Mouse (Mus musculus): ENCODE results near the gene Pi16. TPM values are rescaled to one million over a fixed set of nuclear protein-coding genes. Genes with fewer than 3 reads are reported as not detected.
A peak's percentile ranks its signal among the peaks of the same experiment; 100 is the strongest.

Pi16 gene
- polyA plus RNA-seq, 1 experiment from 2014 or later = 2.2 TPM

- peak; percentile 63; the same call in 1 of the 2 replicates for ATAC-seq
- TF ChIP-seq EP300 (IDR thresholded peaks at IDR 0.05; ENCODE audit: low read depth) (peak; percentile 17; the same call in 1 of the 2 replicates), CTCF (IDR thresholded peaks at IDR 0.05; ENCODE audit: low read depth) (no peak)
- H3K27me3 ChIP-seq (ENCODE audit: insufficient read depth, low read length) = 0 out of 2 replicates have a peak, but pooled peaks cover 6% of the 10 kb centered on the region
- peaks cover 36% of the 10 kb centered on the region for H3K36me3 ChIP-seq (replicated peaks; ENCODE audit: insufficient read depth, low read length)
- DNase-seq = no peak
- WGBS (ENCODE audit: insufficient replicate concordance) = 54% methylated on average over 5 of the region's 5 CpGs
- no peak overlapping the region for H3K4me3 ChIP-seq (ENCODE audit: low read depth, low read length)
- H3K9ac ChIP-seq (replicated peaks) = no peak overlapping the region
- H3K4me1 ChIP-seq (ENCODE audit: insufficient read depth) = no peaks in the 10 kb centered on the region
- H3K27ac ChIP-seq (ENCODE audit: low read depth) = no peak overlapping the region
- H3K4me2 ChIP-seq (ENCODE audit: low read depth, low read length) = no peak overlapping the region
- no peaks in the 10 kb centered on the region for H3K9me3 ChIP-seq (ENCODE audit: low read length)
These were observed 13.4 kb downstream of the Pi16 start for GRCm38 (mm10) chr17:29330671-29331410.

GRCm38 (mm10) chr17:29332186-29332685 is 14.8 kb downstream of the Pi16 start:
- Histone ChIP-seq H3K36me3 (replicated peaks; ENCODE audit: insufficient read depth, low read length) (peaks cover 45% of the 10 kb centered on the region), H3K4me1 (ENCODE audit: insufficient read depth) (no peaks in the 10 kb centered on the region), H3K9me3 (ENCODE audit: low read length) (no peaks in the 10 kb centered on the region), H3K9ac (replicated peaks) (no peak overlapping the region), H3K27me3 (ENCODE audit: insufficient read depth, low read length) (no peaks in the 10 kb centered on the region), H3K27ac (ENCODE audit: low read depth) (no peak overlapping the region), H3K4me2 (ENCODE audit: low read depth, low read length) (no peak overlapping the region), H3K4me3 (ENCODE audit: low read depth, low read length) (no peak overlapping the region)
- DNase-seq (no peak), ATAC-seq (no peak)
- no peak for TF ChIP-seq CTCF (IDR thresholded peaks at IDR 0.05; ENCODE audit: low read depth)
- TF ChIP-seq EP300 (IDR thresholded peaks at IDR 0.05; ENCODE audit: low read depth) = no peak
- 69% methylated on average over 4 of the region's 4 CpGs for WGBS (ENCODE audit: insufficient replicate concordance)

- ATAC-seq = no peak
- no peak overlapping the region for H3K9ac ChIP-seq (replicated peaks)
- no peaks in the 10 kb centered on the region for H3K9me3 ChIP-seq (ENCODE audit: low read length)
- peaks cover 75% of the 10 kb centered on the region for H3K36me3 ChIP-seq (replicated peaks; ENCODE audit: insufficient read depth, low read length)
- 84% methylated on average over 19 of the region's 19 CpGs for WGBS (ENCODE audit: insufficient replicate concordance)
- TF ChIP-seq EP300 (IDR thresholded peaks at IDR 0.05; ENCODE audit: low read depth) (no peak), CTCF (IDR thresholded peaks at IDR 0.05; ENCODE audit: low read depth) (no peak)
- no peak overlapping the region for H3K4me2 ChIP-seq (ENCODE audit: low read depth, low read length)
- no peaks in the 10 kb centered on the region for H3K27me3 ChIP-seq (ENCODE audit: insufficient read depth, low read length)
- H3K27ac ChIP-seq (ENCODE audit: low read depth) = no peak overlapping the region
- no peak overlapping the region for H3K4me3 ChIP-seq (ENCODE audit: low read depth, low read length)
- DNase-seq = no peak
- no peaks in the 10 kb centered on the region for H3K4me1 ChIP-seq (ENCODE audit: insufficient read depth)
These were observed 18.9 kb downstream of the Pi16 start for GRCm38 (mm10) chr17:29336266-29336990.

- H3K4me2 ChIP-seq (ENCODE audit: low read depth, low read length) = no peak overlapping the region
- no peak overlapping the region for H3K9ac ChIP-seq (replicated peaks)
- H3K9me3 ChIP-seq (ENCODE audit: low read length) = no peaks in the 10 kb centered on the region
- H3K36me3 ChIP-seq (replicated peaks; ENCODE audit: insufficient read depth, low read length) = peaks cover 63% of the 10 kb centered on the region
- no peak overlapping the region for H3K27ac ChIP-seq (ENCODE audit: low read depth)
- no peak for TF ChIP-seq CTCF (IDR thresholded peaks at IDR 0.05; ENCODE audit: low read depth)
- TF ChIP-seq EP300 (IDR thresholded peaks at IDR 0.05; ENCODE audit: low read depth) = no peak
- no peak for ATAC-seq
- no peaks in the 10 kb centered on the region for H3K27me3 ChIP-seq (ENCODE audit: insufficient read depth, low read length)
- H3K4me1 ChIP-seq (ENCODE audit: insufficient read depth) = peaks cover 13% of the 10 kb centered on the region
- WGBS (ENCODE audit: insufficient replicate concordance) = 90% methylated on average over 9 of the region's 9 CpGs
- no peak overlapping the region for H3K4me3 ChIP-seq (ENCODE audit: low read depth, low read length)
- peak; percentile 13 for DNase-seq
These were observed 20.7 kb downstream of the Pi16 start for GRCm38 (mm10) chr17:29337979-29338823.

GRCm38 (mm10) chr17:29339170-29339768 is 21.8 kb downstream of the Pi16 start:
- H3K4me2 ChIP-seq (ENCODE audit: low read depth, low read length) = no peak overlapping the region
- H3K4me1 ChIP-seq (ENCODE audit: insufficient read depth) = peaks cover 13% of the 10 kb centered on the region
- no peaks in the 10 kb centered on the region for H3K9me3 ChIP-seq (ENCODE audit: low read length)
- no peak overlapping the region for H3K9ac ChIP-seq (replicated peaks)
- no peak overlapping the region for H3K4me3 ChIP-seq (ENCODE audit: low read depth, low read length)
- H3K36me3 ChIP-seq (replicated peaks; ENCODE audit: insufficient read depth, low read length) = peaks cover 59% of the 10 kb centered on the region
- peak; percentile 20 for DNase-seq
- peak overlapping the region; percentile 53 for H3K27ac ChIP-seq (ENCODE audit: low read depth)
- H3K27me3 ChIP-seq (ENCODE audit: insufficient read depth, low read length) = no peaks in the 10 kb centered on the region
- TF ChIP-seq EP300 (IDR thresholded peaks at IDR 0.05; ENCODE audit: low read depth) (no peak), CTCF (IDR thresholded peaks at IDR 0.05; ENCODE audit: low read depth) (no peak)
- ATAC-seq = no peak
- 81% methylated on average over 11 of the region's 11 CpGs for WGBS (ENCODE audit: insufficient replicate concordance)
